Mouse (Mus musculus): ENCODE data around the gene Ldb3.

Gene Ldb3

GRCm38 (mm10) chr14:34588498-34588897 lies at the start of gene Ldb3:
TSS of gene Ldb3 (minus strand) at chr14:34588682.
- DNase-seq: no peak

DNA sequence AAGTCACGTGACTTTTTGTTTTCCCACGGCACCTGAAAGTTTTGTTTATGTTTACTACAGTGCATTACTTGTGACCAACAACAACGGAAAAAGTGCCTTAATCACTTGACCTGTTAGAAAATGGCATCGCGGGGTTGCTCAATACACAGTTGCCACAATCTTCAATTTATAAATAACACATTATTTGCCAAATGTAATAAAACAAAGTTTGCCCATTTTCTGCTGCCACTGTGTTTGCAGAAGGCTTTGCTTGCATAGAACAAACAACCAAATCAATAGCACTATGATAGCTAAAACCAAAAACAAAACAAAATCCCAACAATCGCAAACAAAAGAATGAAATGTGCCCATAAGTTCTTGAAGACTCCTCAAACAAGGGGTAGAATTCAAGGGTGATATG lies 47.2 kb upstream of the Ldb3 start:
- DNase-seq: no peak

- DNase-seq: no peak
These were observed 46.7 kb upstream of the Ldb3 start for GRCm38 (mm10) chr14:34635192-34635591.

- no peak for DNase-seq
These were observed 44.4 kb upstream of the Ldb3 start for GRCm38 (mm10) chr14:34632722-34633448.

DNA sequence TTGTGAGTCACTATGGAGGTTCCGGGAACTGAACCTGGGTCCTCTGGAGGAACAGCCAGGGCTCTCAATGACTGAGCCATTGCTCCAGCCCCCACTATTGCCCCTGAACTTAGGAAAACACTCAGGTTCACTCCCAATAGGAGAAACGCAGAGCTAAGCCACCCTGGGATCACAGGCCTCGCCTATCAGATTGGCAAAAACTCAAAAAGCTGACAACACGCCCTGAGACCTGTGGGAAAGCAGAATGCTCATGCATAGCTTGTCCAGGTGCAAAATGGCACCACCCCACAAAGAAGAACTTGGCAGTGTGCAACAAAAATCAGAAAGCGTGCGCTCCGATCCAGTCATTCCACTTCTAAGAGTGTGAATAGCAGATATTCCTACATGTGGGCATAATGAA lies 38.3 kb upstream of the Ldb3 start:
- no peak for DNase-seq

DNA sequence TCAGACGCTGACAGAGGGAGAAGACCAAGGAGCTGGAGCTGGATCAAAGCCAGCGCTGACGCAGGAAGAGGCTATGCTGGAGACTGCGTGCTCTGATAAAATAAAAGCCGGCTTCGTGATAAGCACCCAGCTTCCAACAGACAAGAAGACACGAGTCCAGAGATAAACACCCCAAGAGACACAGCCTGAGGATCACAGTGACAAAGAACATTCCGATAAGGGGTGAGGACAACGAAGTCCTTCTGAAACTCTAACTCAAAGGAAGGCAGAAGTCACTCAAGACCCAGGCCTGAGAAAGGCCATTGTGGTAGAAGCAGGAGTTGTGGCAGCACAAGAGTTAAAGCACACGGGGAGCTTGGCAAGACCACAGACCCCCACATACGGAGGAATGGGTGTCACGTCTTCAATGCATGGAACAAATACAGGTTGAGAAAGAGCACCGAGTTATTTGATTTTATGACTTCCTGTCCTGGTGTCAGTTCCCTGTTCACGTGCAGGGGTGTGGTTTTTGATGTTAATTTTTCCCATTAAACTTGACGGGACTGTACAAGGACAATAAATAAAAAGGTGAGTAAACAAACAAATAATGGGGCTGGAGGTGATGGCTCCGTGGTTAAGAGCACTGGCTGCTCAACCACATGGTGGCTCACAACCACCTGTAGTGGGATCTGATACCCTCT lies 35.2 kb upstream of the Ldb3 start:
- DNase-seq: no peak

DNA sequence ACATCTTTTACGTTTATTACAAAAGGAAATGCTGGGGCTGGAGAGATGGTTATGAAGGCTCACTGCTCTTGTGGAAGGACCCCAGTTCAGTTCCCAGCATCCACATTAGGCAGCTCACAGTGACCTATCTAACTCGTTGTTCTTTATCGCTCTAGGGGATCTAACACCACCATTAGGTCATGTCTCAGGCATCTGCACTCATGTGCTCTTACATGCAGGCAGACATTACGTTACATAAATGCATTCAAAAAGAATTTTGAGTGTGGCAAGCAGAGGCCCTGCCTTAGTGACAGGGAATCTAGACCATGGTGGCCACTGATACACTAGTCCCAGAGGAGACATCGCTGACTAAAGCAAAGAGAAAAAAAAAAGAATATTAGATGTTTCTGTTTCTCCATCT lies 34.6 kb upstream of the Ldb3 start:
- DNase-seq: no peak

DNA sequence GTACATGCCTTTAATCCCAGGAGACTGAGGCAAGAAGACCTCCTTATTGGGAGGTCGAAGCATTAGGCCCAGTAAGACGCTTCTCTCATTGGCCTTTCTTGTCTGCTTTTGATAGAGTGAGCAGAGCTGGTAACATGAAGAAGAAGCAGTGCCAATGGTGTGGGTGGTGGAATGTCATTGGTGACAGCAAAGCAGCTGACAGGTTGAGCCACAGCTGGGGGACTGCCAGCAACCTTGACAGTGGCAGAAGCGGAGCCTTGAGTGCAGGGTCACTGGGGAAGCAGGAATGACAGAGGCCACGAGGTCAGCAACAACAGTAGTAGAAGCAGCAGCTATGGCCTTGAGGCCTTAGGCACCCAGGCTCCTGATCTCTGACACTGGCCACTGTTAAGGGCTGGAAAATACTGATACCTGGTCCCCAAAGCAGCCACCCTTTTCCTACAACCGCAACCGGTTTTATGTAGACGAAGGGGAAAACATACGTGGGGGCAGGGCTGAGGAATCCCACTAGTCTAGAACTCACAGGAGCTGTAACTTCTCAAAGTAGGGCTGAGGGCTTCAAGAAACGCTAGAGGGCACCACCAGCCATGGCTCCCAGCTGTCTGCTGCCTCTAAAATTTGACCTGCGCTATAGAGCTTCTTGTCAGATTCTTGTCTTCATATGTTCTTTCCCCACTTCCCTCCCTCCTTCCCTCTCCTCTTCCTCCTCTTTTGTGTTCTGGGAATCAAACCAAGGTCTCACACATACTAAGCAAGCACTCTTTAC lies 32.3 kb upstream of the Ldb3 start:
- DNase-seq: peak; percentile 19

GRCm38 (mm10) chr14:34618808-34619207 lies 30.3 kb upstream of the Ldb3 start:
- no peak for DNase-seq

DNA sequence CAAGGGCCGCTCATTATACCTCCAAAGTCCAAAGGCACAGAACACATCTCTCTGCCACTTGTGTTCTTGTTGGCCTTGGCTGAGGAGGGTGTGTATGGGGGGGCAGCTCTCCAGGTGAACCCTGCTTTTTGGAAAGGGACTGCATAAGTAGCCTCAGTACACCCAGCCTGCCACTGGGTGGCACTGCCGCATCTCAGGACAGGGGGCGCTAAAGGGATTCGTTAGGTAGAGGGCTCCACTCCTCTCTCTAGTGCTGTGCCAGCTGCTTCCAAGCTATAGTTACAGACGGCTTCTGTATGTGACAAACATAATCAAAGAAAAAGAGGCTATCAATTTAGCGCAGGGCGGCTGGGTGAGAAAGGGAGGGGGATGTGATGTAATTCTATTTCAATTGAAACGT lies 28.3 kb upstream of the Ldb3 start:
- peak; percentile 79 for DNase-seq

GRCm38 (mm10) chr14:34615625-34616024 lies 27.1 kb upstream of the Ldb3 start:
- DNase-seq: no peak

GRCm38 (mm10) chr14:34615082-34615481 lies 26.6 kb upstream of the Ldb3 start:
- no peak for DNase-seq

GRCm38 (mm10) chr14:34614551-34614950 lies 26.1 kb upstream of the Ldb3 start:
- no peak for DNase-seq

GRCm38 (mm10) chr14:34613523-34613922 lies 25.0 kb upstream of the Ldb3 start:
- no peak for DNase-seq

DNA sequence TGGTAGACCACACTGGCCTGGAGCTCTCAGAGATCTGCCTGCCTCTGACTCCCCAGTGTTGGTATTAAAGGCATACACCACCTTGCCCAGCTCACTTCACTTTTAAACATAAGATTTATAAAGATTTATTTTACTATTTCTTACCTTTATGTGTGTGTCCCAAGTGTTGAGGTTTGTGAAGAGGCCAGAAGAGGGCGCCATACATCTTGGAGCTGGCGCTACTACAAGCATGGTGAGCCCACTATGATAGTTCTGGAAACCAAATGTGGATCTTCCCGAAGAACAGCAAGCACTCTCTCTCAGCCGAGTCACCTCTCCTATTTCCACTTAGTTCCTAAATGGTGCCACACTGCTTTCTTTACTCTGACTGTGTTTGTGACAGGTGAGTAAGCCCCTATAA lies 23.7 kb upstream of the Ldb3 start:
- no peak for DNase-seq

DNA sequence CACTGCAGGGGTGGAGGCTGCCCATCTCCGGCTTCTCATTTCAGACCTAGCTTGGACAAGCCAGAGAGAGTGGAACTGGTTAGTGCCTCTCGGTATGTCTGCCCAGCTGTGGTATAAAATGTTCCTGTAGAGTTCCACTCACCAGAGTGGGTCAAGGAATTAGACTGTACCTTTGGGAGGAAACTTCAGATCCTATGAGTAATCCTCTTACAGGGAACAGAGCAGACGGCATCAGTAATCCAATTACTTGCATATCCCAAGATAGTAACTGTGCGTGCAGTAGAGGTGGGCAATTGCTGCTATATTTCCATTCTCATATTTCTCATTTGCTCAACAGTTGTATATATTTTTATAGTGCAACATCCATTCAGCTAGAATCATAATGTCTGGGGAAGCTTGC lies 23.1 kb upstream of the Ldb3 start:
- DNase-seq: no peak

DNA sequence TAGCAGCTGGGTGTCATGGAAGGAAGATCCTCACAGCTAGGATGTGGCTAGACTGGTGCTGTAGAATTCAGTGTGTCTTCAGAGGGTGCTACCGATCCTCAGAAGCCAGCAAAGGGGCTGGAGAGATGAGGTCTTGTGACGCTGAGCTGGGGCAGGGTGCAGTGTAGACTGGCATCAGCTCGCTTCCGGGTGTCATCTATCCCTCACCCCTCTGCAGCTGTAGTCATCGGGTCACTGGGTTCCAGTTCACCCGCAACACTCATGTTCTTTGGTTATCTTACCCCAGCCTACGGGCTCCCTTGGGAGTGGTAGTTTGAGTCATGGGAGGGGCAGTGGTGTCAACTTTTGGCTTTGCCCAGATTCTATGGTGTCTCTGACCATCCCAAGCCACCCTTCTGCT lies 13.4 kb upstream of the Ldb3 start:
- DNase-seq: no peak

- DNase-seq: no peak
These were observed 11.5 kb upstream of the Ldb3 start, which contains the start of gene Opn4 for GRCm38 (mm10) chr14:34599941-34600340. TSS of gene Opn4 (minus strand) at chr14:34600142.

GRCm38 (mm10) chr14:34595596-34596255 lies 7.2 kb upstream of the Ldb3 start:
- no peak for DNase-seq

DNA sequence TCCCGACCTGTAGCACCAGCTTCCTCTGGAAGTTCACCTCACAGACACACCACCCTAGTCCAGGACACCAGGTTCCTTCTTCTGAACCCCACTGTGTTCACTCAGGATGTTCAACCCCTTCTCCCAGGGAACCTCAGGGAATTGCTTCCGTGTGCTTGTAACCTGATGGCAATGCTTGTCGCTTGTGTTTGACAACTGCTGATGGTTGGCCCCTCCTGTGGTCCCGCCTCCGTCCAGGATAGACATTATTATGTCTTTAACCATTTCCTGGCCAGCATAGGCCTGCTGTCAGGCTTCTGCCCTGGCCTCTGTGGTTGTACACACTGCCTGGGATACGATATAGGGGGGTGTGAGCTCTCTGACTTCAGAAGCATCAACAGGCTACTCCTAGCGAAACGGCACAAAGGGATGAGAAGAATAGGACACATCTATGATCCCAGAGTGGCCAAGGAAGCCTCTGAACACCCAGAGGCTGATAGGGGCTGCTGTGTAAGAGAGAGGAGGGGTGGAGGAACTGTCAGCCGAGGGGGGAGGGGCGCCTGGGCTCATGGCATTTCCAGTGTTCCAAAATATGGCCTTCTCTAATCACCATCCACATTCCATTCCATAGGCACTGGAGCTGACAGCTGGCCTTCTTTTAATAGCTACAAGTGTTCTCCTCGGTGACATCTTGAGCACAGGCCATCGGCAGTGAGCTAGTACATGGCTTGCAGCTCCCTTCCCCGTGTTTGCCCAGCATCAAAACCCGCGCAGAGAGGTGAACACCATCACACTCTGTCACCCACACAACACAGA lies 3.5 kb upstream of the Ldb3 start:
- no peak for DNase-seq

GRCm38 (mm10) chr14:34590743-34591675 lies 2.5 kb upstream of the Ldb3 start:
- DNase-seq: no peak
